Mouse (Mus musculus) CH12.LX (cell line): Measurements from ENCODE around the gene Kif3b.

ENCODE experiments used
- CTCF ChIP-seq, 2 experiments: IDR thresholded peaks in 1 of 2; conservative IDR thresholded peaks in 1 of 2; 2 replicates each; pipeline ENCODE4 v1.5.1; 2011 to 2012; ENCODE audit warnings: low read depth in 2 of 2, low read length in 2 of 2, improper control_type of control experiment in 1 of 2, inconsistent platforms in 1 of 2, mild to moderate bottlenecking in 1 of 2, moderate library complexity in 1 of 2
- USF2 ChIP-seq: conservative IDR thresholded peaks from 2 replicates; pipeline ENCODE4 v1.6.1; 2011; ENCODE audit warnings: low read depth, low read length, improper control_type of control experiment
- ZC3H11A ChIP-seq: IDR thresholded peaks from 2 replicates; pipeline ENCODE4 v1.6.1; 2012; ENCODE audit warnings: low read depth, mild to moderate bottlenecking, inconsistent platforms, low read length, improper control_type of control experiment

DNA sequence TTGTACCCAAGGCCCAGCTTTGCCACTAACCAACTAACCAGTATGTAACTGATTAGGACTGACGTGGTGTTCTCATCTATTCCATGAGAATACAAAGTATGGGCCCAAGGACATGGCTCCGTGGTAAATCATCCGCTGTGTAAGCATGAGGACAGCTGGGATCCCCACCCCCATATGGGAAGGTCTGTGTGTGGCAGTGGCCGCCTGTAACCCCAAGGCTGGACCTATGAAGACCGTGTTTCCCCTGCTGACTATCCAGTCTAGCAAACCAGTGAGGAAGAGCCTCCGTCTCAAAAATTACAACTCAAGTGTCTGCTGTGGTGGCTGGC is 16.3 kb upstream of the Kif3b start:
- TF ChIP-seq USF2 (no peak), CTCF (conservative IDR thresholded peaks at IDR 0.05 in 1 of 2, IDR thresholded peaks at IDR 0.05 in 1 of 2; ENCODE audit: low read depth in 2 of 2, low read length in 2 of 2) (no peak), ZC3H11A (no peak)
